Mouse (Mus musculus): ENCODE data around the gene Fam151a.
A peak's percentile ranks its signal among the peaks of the same experiment; 100 is the strongest.
"Not testable (repeated sequence)": the region's sequence is repeated elsewhere in the genome, so short reads cannot be mapped to it uniquely, and the experiment has no call there.

Gene Fam151a

DNA sequence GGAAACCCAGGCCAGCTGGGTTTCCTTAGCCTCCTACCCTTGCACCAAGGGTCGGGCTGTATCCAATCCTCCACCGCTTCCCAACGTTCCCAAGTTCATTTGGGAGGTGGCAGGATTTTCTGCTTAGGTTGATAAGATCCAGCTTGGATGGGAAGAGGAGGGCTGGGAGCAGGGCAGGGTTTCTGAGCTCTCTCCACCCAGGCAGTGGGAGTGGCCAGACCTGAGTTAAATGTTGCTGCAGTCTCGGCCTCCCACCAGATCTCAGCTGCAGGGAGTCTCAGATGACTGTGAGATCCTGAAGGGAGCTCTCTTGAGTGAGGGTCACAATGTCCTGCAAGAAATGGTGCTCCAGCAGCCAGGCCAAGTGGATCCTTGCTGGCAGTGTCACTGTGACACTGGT lies at the start of gene Fam151a:
Gene Fam151a (plus strand): TSS at position 254 of the 400 bp plus-strand sequence.
- no peak for DNase-seq (ENCODE audit: low read depth)

DNA sequence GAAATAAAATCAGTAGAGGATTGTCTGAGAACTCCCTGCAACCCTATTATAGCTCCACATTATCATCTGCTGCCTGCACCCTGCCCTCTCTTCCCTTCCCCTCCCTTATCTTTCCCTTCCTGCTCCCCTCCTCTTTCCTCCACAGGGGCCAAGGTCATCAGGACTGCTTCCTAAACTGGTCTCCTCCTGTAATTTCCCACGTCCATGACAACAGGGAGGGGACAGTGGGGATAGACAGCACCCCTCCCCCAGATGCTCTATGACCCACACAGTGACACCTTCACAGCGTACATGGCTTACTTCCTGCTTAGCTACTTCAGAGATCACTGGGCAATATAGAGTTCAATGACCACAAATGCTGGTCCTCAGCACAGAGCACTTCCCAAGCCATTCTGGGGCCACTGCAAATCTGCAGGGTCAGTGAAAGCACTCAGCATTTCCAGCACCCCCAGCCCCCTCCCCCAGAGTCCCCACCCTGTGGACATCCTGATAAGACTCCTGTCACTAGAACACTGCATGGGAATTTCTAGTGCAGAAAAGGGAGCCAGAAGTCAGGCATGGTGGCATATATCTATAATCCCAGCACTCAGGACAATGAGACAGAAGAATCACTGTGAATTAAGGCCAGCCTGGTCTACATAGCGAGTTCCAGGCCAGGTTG lies 44.9 kb upstream of the Fam151a start:
- no peak for DNase-seq (ENCODE audit: low read depth)

DNA sequence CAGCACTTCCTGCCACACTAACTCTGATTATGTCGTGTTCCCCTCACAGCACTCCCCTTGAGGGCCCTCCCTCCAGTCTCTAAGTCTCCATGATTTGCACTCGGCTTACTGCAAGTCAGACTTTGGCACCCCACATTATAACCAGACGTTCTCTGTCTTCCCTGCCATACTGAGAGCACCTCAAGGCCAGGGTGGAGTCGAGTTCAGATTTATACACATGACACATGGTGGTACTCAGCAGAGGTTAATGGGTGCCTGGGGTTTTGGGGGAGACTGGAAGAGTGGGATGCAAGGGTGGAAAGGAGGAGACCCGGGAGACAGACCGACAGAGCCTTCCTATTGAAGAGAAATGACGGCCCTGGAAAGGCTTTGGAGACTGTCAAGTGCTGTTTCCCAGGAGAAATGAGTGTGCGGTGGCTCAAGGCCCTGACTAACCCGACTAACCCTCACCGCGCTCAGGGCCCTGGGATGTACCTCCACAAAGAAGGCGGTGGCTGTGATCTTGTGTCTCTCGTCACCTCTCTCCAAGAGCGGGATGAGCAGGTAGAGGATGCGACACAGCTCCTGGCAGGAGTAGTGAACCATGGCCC lies 39.8 kb upstream of the Fam151a start:
- DNase-seq (ENCODE audit: low read depth), result peak; percentile 55

GRCm38 (mm10) chr4:106699989-106700388 lies 33.7 kb upstream of the Fam151a start:
- peak; percentile 22 for DNase-seq (ENCODE audit: low read depth)

DNA sequence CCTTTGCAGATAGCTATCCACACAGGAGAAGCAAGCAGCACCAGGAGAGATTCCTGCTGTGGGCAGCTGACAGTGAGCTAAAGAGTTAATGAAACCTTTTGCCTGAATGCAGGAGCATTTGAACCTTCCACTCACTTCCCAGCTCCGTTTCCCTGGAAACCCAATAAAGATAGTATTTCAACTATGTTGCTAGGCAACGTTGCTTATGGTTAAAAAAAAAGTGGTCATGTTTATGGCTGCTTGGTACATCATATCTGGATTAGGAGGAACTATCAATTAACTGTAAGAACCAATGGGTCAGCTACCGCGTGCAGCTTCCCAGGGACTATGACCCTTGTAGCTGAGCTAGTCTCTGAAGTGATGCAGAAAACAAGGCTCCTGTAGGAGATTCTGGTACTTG lies 32.9 kb upstream of the Fam151a start:
- no peak for DNase-seq (ENCODE audit: low read depth)

DNA sequence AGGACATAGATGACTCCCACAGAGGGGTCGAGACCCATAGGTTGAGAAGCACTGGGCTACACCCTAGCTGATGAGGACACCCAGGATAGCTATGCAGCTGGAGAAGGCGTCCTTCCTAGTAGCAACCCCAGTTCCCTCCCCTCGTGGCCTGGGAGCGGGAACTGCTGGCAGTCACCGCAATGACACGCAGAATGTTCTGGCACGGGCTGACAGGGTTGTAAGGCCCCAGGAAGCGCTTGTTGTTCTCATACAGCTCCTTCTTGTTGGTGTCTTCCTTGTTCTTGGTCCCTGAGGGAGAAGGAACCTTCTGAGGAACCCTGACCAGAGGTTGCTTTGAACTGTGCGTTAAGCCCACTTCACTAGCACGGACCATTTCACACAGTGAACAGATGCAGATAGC lies 29.7 kb upstream of the Fam151a start:
- no peak for DNase-seq (ENCODE audit: low read depth)

GRCm38 (mm10) chr4:106704416-106704815 lies 29.3 kb upstream of the Fam151a start:
- DNase-seq (ENCODE audit: low read depth), result no peak

- DNase-seq (ENCODE audit: low read depth), result no peak
Observed at GRCm38 (mm10) chr4:106705096-106705665, 28.5 kb upstream of the Fam151a start.

GRCm38 (mm10) chr4:106707957-106708356 lies 25.7 kb upstream of the Fam151a start:
- DNase-seq (ENCODE audit: low read depth), result no peak

- DNase-seq (ENCODE audit: low read depth), result peak; percentile 88
Observed at GRCm38 (mm10) chr4:106708408-106708807, 25.3 kb upstream of the Fam151a start.

DNA sequence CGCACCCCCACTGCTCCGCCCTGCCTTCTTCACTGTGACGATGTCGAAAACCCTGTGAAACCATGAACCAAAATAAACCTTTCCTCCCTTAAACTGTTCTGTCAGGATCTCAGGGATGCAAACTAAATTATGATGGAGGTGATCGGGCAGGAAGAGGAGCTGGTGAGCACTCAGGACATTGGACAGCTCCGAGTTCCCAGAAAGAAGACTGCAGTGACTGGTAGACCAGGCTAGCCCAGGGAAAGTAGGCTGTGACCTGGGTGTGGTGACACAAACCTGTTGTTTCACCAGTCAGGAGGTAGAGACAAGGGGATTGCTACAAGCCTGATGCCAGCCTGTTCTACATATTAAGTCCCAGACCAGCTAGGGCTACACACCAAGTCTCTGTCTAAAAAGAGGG lies 20.1 kb upstream of the Fam151a start:
- peak; percentile 18 for DNase-seq (ENCODE audit: low read depth)

- no peak for DNase-seq (ENCODE audit: low read depth)
Observed at GRCm38 (mm10) chr4:106720631-106721030, 13.1 kb upstream of the Fam151a start.

DNA sequence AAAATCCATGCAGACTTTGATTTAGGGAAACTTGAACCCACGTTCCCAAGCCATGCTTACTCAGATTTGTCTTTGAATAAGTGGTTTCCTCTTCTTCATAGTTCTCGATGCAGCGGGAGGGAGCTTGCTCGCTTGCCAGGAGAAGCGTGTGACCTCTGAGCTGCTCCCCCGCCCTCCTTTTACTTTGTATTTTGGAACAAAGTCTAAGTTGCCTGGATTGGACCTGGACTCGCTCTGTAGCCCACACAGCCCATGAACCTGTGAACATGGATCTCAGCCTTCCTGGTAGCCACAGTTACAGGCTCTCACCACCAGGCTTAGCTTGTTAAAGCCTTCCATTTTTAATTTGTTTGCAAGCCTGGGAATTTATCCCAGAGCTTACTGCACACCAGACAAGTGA lies 2.9 kb upstream of the Fam151a start, which contains the start of gene Mroh7:
Gene Mroh7 (minus strand): TSS at position 112 of the 400 bp plus-strand sequence.
- DNase-seq (ENCODE audit: low read depth), result no peak

- not testable (repeated sequence) for DNase-seq (ENCODE audit: low read depth)
Observed at GRCm38 (mm10) chr4:106736884-106737283, 3.2 kb downstream of the Fam151a start.

DNA sequence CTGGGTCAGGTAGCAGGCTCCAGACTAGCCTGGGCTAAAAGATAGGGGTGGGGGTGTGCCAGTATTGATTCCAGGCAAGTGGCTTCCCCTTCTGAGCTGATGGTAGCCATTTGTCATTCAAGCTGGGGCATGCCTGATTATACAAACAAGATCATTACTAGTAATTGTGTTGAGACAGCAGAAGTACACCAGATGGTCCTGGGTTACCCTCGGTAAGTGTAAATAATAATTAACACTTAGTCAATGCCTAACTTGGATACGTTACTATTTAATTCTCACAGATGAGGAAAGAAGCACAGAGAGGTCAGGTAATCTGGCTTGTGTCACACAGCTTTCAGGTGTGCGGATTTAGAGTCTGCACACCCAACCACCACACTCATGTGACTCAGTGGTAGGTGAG lies 4.2 kb downstream of the Fam151a start:
- no peak for DNase-seq (ENCODE audit: low read depth)

- DNase-seq (ENCODE audit: low read depth), result no peak
Observed at GRCm38 (mm10) chr4:106745862-106746261, 12.2 kb downstream of the Fam151a start.

DNA sequence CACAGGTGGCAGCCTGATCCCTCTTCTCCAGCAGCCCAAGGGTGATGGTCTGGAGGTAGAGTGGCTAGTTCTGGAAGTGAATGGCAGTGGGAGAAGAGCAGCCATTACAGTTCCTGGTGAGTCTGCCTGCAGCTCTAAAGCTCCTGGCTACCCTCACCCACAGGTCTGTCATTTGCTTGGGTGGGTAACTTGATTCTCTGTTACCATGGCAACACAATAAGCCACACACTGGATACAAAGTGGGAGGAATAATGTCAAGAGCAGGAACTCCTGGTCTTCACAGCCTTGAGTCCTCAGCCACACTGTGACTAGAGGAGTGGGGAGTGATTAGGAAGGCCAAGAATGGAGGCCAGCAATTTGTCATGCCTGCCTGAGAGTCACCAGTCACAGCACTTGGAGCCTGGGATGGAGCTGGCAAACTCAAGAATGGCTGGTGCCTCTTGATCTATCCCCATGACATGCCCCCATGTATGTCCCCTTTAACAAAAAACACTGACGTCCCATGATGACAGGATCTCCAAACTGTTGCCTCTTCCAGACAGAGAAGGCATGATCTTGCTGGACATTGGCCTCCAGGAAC lies 13.4 kb downstream of the Fam151a start:
- DNase-seq (ENCODE audit: low read depth), result no peak

- peak; percentile 76 for DNase-seq (ENCODE audit: low read depth)
Observed at GRCm38 (mm10) chr4:106749699-106750098, 16.0 kb downstream of the Fam151a start.

GRCm38 (mm10) chr4:106751726-106752125 lies 18.0 kb downstream of the Fam151a start:
- DNase-seq (ENCODE audit: low read depth), result no peak

GRCm38 (mm10) chr4:106764166-106764565 lies 30.5 kb downstream of the Fam151a start:
- no peak for DNase-seq (ENCODE audit: low read depth)

- DNase-seq (ENCODE audit: low read depth), result no peak
Observed at GRCm38 (mm10) chr4:106769306-106769705, 35.6 kb downstream of the Fam151a start.

GRCm38 (mm10) chr4:106772558-106772957 lies 38.9 kb downstream of the Fam151a start:
- DNase-seq (ENCODE audit: low read depth), result no peak

GRCm38 (mm10) chr4:106775767-106776166 lies 42.1 kb downstream of the Fam151a start:
- DNase-seq (ENCODE audit: low read depth), result not testable (repeated sequence)
